Mouse (Mus musculus) thymus, postnatal 4 days (tissue): Measurements from ENCODE around the gene Gemin7.

Source experiments
- DNase-seq: peaks from one replicate; pipeline ENCODE4 v3.0.0; 2021

The Gemin7 gene

DNA sequence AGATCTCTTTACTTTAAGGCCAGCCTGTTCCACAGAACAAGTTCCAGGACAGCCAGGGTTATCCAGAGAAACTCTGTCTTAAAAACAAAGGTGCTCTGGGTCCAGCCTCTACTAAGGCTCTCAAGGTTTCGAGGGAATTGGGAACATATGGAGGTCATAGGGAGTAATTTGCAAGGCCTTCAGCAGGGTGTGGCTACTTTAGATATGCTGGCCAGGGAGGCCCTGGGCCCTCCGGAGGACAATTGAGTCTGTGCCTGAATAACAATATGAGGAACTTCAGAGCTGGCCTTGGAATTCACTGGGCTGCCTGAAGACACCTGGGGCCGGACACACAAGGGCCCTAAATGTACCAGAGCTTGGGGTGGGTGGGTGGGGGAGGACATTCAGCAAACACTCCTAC lies 1.8 kb downstream of the Gemin7 start:
- no peak for DNase-seq

DNA sequence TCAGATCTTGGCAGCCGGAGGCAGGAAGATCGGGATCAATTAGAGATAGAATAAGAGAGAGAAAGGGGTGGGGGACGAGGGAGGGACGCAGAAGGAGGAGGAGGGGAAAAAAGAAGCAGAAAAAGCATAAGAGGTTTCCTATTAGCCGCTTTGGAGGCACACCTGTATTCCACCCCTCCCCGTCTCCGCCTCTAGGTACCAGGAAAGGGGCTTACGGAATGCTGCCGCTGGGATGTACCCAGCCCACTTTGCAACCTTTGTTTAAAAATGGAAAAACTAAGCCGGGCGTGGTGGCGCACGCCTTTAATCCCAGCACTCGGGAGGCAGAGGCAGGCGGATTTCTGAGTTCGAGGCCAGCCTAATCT lies 3.6 kb downstream of the Gemin7 start:
- DNase-seq: no peak

DNA sequence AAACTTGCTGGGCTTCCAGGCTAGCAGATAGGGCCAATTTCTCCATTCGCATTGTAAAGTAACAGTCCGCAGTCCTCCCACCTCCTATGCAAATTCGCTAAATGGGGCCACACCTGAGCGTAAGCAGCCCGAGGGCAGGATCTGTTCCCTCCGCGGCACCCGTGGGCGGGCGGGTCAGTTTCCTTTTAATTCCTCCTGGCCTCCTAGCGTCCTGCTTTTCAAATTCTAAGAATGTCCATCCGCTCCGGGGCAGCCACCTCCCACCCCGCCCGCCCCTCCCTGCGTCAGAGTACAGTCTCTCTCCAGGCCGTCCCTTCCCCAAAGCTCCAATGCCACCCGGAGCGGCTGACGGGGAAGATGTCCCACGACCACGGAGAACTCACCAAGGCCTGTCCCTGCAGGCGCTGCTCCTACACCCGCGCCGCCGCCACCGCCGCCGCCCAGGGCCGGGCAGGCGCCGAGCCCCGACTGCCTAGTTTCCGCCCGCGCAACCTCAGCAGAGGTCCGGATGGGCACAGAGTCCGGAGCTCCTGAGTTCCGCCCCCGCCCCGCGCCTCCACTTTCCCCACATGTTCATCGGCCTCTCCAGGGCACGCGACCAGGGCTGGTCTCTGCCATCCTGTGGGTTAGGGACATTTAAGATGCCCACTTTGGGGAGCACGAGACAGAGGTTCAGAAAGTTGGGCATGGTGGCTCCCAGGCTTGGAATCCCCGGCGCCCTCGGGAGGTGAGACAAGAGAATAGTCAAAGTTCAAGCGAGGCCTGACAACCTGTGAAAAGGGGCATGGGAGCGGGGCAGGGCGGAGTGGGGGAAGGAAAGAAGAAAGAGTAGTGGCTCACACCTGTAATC lies 4.2 kb downstream of the Gemin7 start:
- DNase-seq: peak; percentile 91

DNA sequence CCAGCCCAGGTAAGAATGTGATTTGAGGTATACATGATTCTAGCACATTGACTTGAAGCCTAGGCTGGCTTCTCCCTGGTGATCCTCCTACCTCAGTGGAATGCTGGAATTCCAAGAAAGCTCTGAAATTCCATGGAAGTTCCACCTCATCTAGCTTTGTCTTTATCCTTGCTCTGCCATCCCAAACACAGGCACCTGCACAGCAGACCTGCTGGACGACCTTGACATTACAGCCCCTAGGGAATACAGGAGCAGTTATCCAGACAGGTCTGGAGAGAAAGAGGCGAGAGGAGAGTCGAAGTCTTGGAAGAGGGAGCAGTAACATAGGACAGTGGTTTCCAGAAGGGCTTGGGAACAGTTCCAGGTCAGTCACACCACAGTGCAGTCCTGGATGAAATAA lies 7.7 kb downstream of the Gemin7 start:
- DNase-seq: no peak

DNA sequence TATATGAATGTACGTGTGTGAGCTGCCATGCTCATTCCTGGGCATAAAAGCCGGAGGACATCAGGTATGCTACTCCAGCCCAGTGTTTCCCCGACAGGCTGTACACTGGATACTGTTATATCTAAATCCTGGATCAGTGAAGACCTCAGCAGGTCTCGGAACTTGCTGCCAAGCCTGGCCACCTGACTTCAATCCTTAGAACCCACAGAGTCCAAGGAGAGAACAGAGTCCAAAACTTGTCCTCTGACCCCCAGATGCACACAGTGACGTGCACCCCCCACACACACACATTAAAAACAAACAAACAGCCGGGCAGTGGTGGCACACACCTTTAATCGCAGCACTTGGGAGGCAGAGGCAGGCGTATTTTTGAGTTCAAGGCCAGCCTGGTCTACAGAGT lies 10.0 kb downstream of the Gemin7 start:
- DNase-seq: no peak

DNA sequence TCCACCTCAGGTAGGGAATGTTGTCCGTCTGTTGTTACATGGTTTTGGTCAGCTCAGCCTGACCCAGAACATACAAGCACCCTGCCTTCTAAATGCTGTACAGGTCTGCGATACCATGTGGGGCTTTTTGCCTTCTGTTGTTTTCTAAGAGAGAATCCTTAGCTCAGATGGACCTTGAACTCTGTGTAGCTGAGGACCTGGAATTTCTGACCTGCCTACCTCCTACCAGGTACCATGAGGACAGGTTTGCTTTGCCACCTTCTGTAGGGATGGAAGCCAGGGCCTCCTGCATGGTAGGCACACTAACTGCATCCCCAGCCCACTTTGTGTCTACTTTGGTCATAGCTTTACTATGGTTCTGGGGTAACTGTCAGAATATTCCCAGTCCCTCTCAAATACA lies 11.6 kb downstream of the Gemin7 start:
- no peak for DNase-seq

DNA sequence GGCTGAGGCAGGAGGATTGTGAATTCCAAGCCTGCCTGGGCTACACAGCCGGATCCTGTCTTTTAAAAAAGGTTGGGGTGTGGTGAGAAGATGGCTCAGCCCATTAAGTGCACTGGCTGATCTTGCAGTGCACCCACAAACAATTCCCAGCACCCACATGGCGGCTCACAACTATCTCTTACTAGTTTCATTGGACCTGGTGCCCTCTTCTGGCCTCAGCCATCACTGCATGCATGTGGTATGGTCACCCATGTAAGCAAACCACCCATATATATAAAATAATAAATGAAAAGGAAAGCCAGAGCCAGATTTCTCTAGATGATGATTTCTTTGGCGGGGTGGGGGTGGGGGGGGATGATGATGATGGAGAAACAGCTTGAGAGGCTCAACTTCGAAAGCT lies 12.9 kb downstream of the Gemin7 start:
- peak; percentile 35 for DNase-seq

DNA sequence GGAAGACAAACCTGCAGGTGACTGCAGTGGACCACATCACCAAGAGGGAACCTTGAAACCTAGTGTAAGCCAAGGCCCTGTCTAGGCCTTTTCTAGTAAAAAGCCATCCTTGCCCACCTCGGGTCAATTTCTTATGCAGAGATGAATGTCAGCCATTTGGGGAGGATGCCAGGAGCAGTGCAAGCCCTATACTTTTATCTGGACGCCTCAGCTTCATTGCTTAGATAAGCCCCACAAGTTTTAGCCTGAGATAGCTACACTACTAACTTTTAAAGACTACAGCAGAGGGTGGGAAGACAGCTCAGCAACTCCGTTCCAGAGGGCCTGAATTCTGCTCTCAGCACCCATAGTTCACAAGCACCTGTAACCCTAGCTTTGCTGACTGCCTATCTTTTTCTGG lies 13.5 kb downstream of the Gemin7 start:
- no peak for DNase-seq

DNA sequence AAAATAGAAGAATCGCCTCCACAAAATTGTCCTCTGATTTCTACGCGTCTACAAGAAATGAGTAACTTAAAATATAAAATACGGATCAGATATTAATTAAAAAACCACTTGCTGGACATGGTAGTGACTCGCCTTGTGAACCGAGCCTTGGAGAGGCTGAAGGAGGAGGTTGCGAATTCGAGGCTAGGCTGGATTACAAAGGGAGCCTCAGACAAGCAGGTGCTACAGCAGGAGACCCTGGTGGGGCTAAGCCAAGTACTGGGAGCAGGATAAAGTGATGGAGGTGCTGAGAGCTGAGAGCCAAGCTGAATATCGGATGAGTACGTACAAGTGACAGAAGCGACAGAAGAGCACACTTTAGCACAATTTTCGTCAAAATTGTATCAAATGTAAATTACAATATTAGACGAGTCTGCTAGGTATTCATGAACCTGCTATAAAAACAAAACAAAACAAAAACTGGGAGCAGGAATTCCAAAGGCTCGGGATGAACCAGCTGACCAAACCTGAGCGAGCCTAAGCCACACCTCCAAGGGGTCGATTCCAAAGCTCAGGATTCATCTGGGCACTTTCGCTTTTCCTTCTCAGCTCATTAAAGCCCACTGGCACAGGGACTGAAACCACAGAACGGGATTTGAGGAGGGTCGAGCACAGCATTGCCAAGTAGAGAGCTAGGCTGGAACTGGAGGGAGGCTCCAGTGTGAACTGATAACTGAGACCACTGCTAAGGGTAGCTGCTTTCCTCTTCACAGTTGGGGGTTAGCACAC lies 14.6 kb downstream of the Gemin7 start, which contains the start of gene Ppp1r37:
Gene Ppp1r37, minus strand, starts transcription at position 434 of the 768 bp plus-strand sequence.
- DNase-seq: peak; percentile 39

DNA sequence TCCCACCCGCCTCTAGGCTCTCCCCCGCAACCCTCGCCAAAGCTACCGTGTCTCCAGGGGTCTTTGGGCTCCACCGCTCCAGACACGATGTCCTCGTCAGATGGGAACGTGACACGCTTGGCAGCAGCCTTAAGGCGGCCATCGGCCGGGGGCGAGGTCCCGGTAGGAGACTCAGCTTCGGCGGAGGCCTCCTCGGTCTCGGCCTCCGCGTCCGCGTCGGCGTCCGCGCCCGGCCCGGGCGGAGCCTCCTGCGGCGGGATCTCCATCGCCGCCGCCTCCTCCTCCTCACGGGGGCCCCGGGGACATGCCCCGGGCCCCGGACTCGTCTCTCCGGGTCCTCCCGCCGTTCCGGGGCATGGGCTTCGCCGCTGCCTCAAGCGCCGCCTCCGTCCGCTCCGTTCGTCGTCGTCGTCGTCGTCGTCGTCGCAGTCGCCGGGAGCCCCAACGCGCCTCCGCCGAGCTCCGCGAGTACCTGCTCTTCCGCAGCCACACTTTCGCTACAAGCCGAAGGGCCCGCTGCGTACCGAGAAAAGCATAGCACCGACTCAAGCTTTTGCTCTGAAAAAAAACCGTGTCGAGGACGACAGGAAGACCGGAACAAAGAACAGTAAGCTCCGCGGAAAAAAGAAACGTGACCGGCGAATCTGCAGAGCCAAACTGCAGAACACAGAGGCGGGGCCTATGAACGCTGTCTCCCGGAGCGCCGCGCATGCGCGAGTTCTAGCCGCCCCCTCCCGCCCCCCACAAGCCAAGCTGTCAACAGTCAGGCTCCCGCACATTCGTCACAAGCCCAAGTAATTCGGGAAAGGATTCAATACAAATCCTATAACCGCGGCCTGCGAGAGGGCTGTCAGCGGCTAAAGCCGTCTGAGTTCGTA lies 15.4 kb downstream of the Gemin7 start:
- DNase-seq: peak; percentile 97

DNA sequence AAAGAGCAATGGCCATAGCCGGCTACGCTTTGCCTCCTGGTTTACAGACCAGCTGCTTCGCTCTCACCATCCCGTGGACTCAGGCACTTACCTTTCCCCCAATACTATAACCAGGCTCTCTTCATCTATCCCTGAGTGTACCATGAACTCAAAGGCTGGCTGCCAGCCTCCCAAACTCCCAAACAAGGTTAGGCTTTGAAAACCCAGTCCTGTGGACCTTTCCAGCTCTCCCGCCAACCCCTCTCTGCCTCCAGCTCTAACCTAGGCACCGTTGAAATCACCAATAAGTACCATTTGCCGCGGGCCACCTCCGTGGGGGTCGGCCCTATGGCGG lies 16.0 kb downstream of the Gemin7 start:
- DNase-seq: no peak

DNA sequence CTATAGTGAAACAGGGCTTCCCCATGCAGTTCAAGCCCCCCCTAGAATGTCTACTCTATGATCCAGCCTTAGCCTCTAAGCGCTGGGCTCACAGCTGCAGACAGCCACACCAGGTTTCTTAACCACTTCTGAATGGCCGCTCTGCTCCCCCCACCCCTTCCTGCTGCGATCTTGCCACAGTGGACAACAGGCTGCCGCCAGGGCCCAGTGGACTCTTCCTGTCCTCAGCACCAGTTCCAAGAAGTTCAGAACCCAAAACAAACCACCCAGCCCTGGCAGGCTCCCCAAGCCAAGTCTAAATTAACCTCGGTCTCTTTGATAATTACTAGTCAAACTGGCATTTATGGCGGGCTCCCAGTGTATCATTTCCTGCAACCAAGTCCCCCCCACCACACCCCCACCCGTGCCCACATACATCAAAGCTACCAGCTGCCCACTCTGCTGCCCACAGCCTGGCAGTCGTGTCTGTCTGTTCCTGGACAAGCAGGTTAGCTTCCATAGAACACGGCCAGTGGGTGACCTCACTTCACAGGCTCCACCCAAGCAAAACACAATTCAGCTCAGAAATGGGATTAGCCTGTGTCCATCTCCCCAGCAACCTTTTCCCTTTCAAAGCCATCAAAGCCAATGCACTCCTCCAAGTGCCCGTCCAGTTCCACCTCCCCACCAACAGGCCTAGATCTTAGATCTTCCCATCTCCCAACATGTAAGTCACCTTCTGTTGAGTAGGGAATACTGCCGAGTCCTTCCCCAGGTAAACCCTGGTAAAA lies 16.7 kb downstream of the Gemin7 start:
- no peak for DNase-seq

DNA sequence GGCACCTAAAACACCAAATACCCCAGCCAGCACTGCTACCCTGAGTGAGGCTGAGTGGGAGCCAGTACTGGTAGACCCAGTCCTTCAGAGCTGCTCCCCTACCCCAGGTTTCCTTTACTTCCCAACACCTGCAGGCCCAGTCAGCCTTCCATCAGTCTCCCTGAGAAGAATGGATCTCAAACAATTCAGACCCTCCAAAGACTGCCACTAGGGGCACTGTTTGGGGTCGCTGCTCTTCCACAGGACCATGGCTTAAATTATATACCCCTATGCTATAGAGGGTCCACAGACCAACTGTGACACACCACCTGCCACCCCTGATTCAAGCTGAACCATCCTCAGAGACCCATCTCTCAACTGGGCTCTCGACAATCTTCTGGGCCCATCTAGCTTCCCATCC lies 18.4 kb downstream of the Gemin7 start:
- DNase-seq: peak; percentile 71

DNA sequence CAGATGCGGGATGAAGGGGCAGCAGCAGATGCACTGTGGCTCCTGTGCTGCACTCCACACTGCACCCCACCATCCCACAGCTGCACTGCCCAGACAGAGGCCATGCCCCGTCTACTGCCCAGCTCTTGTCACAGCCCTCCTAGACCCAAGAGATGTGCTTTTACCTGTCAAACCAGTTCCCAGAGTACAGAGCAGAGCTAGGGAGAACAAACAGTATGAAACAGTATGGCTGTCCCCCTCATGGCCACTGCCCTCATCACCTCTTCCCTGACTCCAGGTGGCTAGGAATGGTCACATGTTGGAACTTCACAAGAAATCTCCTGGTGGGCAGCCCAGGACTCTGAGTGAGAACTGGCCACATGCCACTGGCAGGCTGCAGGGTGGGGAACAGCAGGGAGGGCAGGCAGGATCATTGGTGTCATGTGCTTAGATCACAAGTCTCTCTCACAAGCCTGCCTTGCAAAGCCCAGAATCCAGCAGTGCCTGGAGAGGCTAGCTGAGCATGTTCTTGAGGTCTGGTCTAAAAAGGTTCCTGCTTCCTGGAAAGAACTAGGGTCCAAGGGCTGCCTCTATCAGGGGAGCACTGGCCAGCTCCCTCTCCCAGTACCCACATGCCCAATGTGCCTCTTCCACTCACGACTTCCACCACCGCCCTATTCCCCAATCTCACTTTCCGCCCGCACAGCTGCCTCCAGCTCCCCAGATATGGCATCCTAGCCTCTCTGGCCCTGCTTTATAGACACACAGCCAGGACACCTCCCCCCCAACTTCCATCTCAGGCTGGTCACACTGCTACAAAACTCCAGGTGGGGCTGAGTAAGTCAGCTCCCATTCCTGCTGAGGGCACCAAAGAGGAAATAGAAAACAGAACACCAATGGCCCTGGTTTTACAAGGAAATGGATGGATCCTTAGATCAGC lies 19.2 kb downstream of the Gemin7 start:
- DNase-seq: no peak

DNA sequence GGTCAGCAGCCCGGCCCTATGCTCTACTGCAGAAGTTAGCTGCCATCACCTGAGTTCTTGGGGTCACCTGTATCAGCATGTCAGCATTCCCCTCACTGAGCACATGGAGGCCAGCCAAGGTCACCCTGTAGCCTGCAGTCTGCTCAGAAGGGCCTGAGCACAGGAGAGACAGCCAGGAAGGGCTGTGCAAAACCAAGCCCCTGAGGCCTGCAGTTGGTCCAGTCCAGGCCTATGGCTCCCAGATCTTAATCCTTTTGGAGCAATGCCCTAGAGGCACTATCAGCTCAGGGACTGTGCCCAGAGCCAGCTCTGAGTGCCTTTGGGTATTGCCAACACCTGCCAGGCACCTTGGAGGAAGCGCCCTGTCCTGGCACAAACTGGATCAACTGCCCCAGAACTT lies 20.3 kb downstream of the Gemin7 start:
- DNase-seq: no peak

DNA sequence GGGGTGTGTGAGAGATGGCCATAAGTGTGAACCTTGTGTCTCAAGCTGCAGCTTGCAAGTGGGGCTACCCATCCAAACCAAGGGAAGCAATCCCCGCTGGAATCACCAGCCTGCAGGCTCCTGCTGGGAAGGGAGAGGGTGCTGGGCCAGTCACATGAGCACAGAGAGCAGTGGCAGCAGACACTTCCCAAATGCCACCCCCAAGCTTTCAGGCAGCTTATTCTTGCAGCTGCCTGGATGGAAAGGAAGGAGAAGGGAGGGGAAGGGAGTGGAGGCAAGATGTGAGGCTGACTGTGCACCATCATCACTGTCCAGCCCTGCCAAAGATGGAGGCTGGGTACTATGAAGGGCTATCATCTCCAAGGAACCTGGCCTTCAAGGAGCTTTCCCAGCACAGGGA lies 23.2 kb downstream of the Gemin7 start:
- DNase-seq: no peak

DNA sequence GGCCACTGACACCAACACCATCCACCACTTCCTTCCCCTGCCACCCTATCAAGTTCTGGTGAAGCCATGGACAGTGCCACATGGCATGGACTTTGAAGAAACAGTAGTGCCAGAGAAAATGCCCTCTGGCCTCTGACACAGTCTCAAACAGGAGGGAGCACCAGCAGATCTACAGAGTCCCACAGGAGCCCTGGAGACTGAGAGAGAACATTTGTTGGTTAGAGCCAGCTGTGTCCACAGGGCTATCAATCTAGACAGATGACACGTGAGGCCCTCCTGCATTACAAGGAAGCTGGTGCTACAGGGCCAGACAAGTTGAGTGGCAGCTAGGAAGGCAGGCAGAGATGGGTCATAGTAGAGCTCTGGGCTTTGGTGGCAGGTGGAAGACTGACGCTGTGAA lies 25.0 kb downstream of the Gemin7 start:
- no peak for DNase-seq

DNA sequence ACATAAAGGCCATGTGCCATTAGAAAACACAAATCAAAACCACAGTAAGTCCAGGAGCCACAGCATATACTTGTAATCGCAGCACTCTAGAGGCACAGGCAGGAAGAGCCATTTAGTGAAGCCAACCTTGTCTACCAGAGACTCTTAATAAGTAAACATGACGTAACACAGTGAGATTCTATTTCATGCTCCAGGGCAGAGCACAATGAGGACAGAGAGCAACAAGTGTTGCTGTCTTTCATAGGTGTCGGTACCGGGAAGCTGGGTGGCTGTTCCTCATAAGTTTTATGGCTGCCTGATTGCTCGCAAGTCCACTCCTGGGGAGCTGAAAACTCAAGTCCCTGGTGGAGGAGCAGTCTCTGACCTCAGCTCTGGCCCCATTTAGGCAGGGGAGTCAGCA lies 25.8 kb downstream of the Gemin7 start:
- DNase-seq: no peak

DNA sequence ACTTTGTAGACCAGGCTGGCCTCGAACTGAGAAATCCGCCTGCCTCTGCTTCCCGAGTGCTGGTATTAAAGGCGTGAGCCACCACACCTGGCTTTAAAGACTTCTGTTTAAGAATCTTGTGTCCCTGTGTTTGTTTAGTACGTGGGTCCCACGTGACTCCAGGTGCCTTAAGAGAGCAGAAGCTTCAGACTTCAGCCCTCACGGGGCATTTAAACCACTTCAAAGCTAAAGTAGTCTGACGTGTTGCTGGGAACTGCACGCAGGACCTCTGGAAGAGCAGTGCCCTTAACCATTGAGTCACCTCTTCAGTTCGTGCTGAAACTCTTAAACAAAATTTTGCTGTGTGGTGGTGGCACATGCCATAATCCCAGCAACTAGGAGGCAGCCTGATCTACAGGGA lies 28.0 kb downstream of the Gemin7 start:
- no peak for DNase-seq

DNA sequence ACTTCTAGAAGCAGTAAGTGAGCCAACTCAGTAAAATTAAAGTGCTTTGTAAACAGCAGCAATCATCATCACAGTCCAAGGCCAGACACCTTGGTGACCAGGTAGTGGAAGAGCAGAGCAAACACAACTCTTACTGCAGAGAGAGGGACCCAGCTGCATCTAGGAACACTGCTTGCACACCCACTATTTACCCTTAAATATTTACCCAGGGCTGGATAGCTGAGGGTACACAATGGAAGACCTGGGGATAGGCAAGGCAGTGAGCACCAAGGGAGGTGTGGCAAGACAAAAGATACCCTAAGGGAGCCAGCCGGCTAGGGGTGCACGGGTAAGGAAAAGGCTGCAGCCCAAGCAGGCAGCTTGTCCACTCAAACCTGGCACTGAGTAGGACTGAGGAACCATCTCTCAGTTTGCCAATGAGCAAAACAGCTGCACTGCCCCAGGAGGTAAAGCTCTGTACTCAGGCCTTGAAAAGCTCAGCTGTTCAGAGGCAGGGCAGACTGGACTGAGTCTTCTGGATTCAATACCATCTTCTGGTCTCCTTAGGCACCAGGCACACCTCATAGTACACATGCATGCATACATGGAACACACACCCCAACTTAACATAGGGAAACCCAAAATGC lies 29.9 kb downstream of the Gemin7 start:
- DNase-seq: no peak

DNA sequence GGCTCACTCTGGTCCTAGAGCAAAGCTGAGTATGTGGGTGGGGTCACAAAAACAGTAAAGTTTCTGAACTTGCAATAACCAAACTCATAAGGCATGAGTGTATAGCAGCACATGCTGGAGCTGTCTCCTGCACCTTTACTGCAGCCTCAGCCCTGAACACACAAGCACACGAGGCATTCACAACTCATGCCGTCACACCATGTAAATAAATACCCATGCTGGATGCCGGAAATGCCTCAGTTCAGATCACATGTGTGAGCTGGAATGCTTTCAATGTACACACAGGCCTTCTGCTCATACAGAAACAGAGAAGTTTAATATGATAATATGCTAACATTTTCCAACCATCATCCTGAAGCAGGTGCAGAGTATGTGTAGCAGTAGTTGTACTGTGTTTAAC lies 31.4 kb downstream of the Gemin7 start:
- no peak for DNase-seq
